Mouse (Mus musculus): ENCODE results near the gene Omt2a. TPM values are rescaled to one million over a fixed set of nuclear protein-coding genes. Genes with fewer than 3 reads are reported as not detected.
"Not testable (repeated sequence)": the region's sequence is repeated elsewhere in the genome, so short reads cannot be mapped to it uniquely, and the experiment has no call there.

Omt2a gene
- total RNA-seq, 2 experiments from 2014 or later = not detected

DNA sequence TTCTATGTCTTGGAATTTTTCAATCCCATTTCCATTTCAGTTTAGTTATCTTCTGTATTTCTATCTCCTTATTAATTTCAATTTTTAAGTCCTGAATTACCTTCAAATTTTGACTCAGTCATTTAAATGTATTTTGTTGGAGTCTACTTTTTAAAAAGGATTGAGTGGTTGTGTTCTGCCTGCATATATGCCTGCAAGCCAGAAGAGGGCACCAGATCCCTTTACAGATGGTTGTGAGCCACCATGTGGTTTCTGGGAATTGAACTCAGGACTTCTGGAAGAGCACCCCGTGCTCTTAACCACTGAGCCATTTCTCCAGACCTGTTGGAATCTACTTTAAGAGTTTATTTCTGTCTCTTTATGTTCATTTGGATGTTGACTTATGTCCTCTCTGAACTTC lies 4.9 kb upstream of the Omt2a start:
- DNase-seq (ENCODE audit: extremely low spot score in 1 of 2, low spot score in 2 of 2) = no peak
- intact Hi-C loops (cut with DNase I) = no loop called here

DNA sequence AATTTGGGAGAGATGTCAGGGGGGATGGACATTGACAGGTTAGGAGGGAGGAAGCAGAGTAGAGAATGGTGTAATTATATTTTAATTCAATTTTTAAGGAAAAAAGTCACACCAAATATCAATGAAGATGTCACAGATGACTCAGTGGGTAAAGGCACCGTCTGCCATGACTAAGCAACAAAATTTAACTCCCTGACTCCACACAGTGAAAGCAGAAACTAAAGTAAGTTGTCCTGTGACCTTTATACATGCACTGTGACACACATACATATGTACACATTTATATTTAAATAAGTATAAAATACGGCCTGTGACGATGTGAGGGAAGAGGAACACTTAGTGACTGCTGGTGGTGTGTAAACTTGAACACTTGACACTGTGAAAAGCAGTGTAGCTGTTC lies 6.5 kb downstream of the Omt2a start:
- not testable (repeated sequence) for DNase-seq (ENCODE audit: extremely low spot score in 1 of 2, low spot score in 2 of 2)

DNA sequence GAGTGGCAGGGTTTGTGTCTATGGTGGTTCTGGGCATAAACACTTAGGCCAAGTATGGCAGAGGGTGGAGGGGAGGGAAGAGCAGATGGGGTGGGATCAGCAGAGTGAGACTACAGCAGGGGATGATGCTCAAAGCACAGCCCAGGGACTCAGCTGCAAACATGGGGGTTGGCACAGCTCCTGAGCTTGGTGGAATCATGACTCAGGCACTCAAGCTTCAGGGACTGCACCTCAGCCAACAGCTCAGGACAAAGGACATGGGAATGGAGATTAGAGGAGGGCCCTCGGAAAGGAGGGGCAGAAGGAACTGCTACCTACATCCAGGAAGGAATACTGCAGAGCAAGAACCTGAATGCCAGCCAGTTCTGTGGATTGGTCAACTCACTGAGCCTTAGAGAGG lies 15.5 kb downstream of the Omt2a start:
- DNase-seq (ENCODE audit: extremely low spot score in 1 of 2, low spot score in 2 of 2); intact Hi-C loops (cut with DNase I): not testable (repeated sequence)

More for the DNA sequence above, 6.5 kb downstream of the Omt2a start:
- intact Hi-C loops (cut with DNase I) = not testable (repeated sequence)

DNA sequence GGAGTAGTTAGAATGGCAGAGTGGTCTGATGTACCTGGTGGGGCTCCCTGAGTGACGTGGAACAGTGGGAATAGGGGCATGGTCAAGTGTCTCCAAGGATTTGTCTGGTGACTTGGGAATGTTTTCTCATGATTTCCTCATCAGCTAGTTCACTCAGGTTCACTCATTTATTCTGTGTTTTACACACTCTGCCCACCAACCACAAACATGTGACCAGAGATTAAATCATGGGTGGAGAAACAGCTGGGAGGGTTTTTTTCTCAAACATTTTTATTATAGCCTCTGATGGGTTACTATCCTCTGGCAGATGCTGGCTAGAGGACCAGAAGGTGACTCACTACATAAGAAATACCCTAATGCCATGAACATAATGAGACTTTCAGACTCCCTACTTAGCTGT lies 16.4 kb downstream of the Omt2a start:
- intact Hi-C loops (cut with DNase I) = no loop called here
- no peak for DNase-seq (ENCODE audit: extremely low spot score in 1 of 2, low spot score in 2 of 2)

DNA sequence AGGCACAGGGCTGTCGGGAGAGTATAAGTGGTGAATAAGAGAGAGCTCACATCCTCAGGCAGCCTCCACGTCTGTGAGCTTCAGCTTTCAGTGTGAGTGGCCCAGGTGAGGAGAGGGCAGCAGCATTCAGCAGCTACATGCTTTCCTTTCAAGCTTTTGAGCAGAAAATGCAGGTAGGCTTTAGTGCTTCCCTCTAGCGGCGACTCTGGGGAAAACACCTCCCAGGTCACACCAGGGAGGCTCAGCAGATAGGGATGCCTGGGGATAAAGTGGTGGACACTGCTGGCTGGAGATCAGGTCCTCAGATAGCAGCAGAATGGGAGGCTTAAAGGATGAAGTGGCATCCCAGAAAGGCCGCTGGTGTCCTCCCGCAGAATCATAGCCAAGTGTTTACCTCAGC lies 18.5 kb downstream of the Omt2a start:
- intact Hi-C loops (cut with DNase I) = not testable (repeated sequence)

DNA sequence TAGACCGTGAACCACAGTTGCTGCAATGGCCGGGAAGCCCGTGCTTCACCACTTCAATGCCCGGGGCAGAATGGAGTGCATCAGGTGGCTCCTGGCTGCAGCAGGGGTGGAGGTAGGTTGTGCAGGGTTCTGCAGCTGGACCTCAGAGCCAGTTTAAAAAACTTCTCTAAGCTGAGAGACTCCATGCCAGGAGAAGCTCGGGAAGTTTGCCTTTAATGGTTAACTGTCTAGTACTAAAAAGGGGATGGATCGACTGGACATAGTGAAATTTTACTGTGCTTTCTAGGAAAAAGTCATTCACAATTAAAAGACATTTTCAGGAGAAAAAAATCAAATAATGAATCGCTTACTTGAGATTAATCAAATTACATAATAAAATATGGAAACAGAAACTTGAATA lies 19.8 kb downstream of the Omt2a start:
- DNase-seq (ENCODE audit: extremely low spot score in 1 of 2, low spot score in 2 of 2); intact Hi-C loops (cut with DNase I): not testable (repeated sequence)

More for the DNA sequence above, 18.5 kb downstream of the Omt2a start:
- peak in 1 of 2 experiments; percentile 24 for DNase-seq (ENCODE audit: extremely low spot score in 1 of 2, low spot score in 2 of 2)

DNA sequence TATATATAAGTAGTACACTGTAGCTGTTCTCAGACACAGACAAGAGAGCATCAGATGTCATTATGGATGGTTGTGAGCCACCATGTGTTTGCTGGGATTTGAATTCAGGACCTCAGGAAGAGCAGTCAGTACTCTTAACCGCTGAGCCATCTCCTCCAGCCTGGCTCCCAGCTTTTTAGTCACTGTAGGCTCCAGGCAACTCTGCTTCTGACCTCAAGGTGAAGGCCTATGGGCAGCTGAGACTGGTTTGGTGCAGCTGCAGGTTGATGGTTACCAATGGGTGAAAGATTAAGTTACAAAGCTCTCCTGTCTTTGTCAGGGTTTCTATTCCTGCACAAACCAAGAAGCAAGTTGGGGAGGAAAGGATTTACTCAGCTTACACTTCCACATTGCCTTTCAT lies 20.9 kb downstream of the Omt2a start:
- DNase-seq (ENCODE audit: extremely low spot score in 1 of 2, low spot score in 2 of 2); intact Hi-C loops (cut with DNase I): not testable (repeated sequence)

DNA sequence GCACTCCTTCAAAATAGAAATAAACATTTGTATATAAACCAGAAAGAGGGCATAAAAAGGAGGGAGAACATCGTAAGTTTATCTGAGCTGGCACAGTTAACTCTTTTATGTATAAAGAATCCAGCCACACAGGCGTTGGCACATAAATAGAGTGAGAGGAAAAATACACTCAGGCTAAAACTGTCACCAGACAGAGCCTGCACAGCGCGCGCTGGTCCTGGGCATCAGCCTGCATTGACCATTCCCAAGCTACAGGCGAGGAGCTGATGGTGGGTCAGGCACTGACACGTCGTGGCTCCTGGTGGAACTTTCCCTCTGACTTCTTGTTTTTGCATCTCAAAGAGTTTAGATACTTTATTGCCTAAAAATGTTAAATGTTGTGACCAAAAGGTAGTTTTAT lies 22.1 kb downstream of the Omt2a start:
- DNase-seq (ENCODE audit: extremely low spot score in 1 of 2, low spot score in 2 of 2); intact Hi-C loops (cut with DNase I): not testable (repeated sequence)

DNA sequence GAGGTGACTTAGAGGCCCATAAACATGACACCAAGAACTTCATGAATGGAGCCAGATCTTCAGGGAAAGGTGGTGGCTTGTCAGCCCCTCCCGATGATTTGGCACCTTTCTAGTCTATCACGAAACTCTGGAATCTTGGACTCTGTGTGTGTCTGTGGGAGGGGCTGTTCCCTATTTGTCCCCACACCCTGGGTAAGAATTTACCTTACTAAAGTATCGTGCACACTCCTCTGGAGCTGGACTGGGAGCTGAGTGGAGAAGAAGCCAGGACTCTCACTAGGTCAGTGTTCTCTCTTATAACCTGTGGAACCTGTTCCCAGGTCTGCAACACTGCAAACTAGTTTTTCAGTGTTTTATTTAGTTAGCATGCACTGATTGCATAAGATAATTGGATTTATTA lies 24.9 kb downstream of the Omt2a start, which contains the start of gene Gm10639:
TSS of gene Gm10639 (plus strand) at position 201 of the 400 bp plus-strand sequence.
- DNase-seq (ENCODE audit: extremely low spot score in 1 of 2, low spot score in 2 of 2); intact Hi-C loops (cut with DNase I): not testable (repeated sequence)

DNA sequence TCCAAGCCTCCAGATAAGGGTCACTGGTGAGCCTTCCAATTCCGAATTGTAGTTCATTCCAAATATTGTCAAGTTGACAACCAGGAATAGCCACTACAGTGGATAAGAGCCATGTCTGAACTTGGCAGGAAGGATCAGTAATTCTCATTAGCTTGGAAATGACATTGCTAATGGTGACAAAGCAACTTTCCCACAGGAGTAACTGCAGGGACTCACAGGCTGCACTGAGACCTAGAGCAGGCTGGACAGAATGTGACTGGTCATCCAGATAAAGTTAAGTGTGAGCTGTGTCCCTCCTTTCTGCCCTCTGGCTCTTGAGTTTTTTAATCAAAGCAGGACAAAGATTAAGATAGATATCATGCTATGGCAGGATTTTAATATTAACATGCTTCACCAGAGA lies 25.5 kb downstream of the Omt2a start:
- DNase-seq (ENCODE audit: extremely low spot score in 1 of 2, low spot score in 2 of 2); intact Hi-C loops (cut with DNase I): not testable (repeated sequence)

DNA sequence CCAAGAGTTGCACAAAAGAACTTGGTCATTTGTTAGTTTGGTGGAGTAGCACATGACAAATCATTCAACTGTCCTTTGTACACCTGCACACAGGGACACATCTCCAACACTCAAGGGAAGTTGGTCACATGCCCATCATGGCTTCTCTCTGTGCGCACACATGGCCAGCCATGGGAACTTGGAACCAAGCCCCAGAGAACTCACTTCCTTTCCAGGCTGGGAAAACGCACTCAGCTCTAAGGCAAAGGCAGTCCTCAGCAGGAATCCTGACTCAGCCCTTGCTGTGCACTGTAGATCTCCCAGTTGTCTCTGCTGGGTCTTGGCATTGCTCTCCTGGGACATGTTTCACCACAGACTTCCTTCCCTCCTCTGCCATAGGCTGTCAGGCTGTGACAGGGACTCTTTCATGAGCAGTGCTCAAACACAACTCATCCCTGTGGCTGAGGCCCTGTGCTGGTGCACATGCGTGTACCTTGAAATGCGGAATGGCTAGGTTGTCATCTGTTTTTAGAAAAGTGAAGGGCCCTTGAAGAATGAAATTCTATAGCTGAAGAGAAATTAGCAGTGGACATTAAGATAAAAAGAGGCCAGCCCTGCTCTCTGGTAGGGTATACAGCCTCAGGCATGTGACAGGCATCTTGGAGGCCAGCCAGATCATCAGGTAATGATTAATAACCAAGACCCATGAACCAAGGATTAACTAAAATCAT lies 32.4 kb downstream of the Omt2a start:
- DNase-seq (ENCODE audit: extremely low spot score in 1 of 2, low spot score in 2 of 2); intact Hi-C loops (cut with DNase I): not testable (repeated sequence)

DNA sequence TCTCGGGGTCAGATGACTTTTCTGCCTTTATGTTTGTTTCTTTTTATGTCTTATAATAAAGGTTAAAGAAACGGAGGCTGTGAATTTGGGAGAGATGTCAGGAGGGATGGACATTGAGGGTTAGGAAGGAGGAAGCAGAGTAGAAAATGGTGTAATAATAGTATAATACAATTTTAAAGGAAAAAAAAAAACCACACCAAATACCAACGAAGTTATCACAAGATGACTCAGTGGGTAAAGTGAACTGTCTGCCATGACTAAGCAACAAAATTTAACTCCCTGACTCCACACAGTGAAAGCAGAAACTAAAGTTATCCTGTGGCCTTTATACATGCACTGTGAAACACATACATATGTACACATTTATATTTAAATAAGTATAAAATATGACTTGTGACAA lies 43.7 kb downstream of the Omt2a start:
- intact Hi-C loops (cut with DNase I); DNase-seq (ENCODE audit: extremely low spot score in 1 of 2, low spot score in 2 of 2): not testable (repeated sequence)

Other genes with a start within 250 kb of the Omt2a start
- gene Fbxo9, start 205.7 kb downstream of the Omt2a start, total RNA-seq (2021) = 100 to 1,000 TPM; 116 to 120 TPM
- gene Ick, start 205.6 kb downstream of the Omt2a start, total RNA-seq (2021) = 10 to 100 TPM; 23.8 to 27.2 TPM
- 10 to 100 TPM; 21.5 to 21.6 TPM for gene Gsta4, start 132.0 kb downstream of the Omt2a start, total RNA-seq (2021)
- not detected for gene Gsta1, start 84.1 kb downstream of the Omt2a start, total RNA-seq (2021)
- gene Gm3776, start 57.7 kb downstream of the Omt2a start, total RNA-seq (2021) = not detected
- not detected for gene Gm10639, start 24.9 kb downstream of the Omt2a start, total RNA-seq (2021)
- not detected for gene Omt2b, start 12.8 kb upstream of the Omt2a start, total RNA-seq (2021)
- not detected for gene Gsta2, start 41.0 kb upstream of the Omt2a start, total RNA-seq (2021)
- gene Dppa5a, start 53.4 kb upstream of the Omt2a start, total RNA-seq (2021) = 1 to 10 TPM in 1 of 2 experiments, under 1 TPM in 1; 0.60 to 1.3 TPM
- gene Ooep, start 63.9 kb upstream of the Omt2a start, total RNA-seq (2021) = under 1 TPM; 0.30 to 0.32 TPM
- gene Ddx43, start 81.0 kb upstream of the Omt2a start, total RNA-seq (2021) = not detected
- gene Cgas, start 128.4 kb upstream of the Omt2a start, total RNA-seq (2021) = under 1 TPM; 0.66 to 0.83 TPM
- 10 to 100 TPM; 21.1 to 21.2 TPM for gene Mto1, start 133.4 kb upstream of the Omt2a start, total RNA-seq (2021)
- gene Gm17324, start 134.0 kb upstream of the Omt2a start, total RNA-seq (2021) = 1 to 10 TPM in 1 of 2 experiments, under 1 TPM in 1; 0.88 to 1.8 TPM
- 1,000 to 10,000 TPM; 3,801 to 3,978 TPM for gene Eef1a1, start 174.4 kb upstream of the Omt2a start, total RNA-seq (2021)